Mouse (Mus musculus): ENCODE measurements at regions not wholly inside any gene's neighbourhood (a gene's known extent, or its start where the extent isn't known, plus 50 kb on each side); places are given as distances from the start of the nearest gene placed in this dataset.

GRCm38 (mm10) chr13:31408439-31409122, 147.4 kb upstream of the Foxq1 start:
- no peak for DNase-seq (ENCODE audit: low read depth, low spot score)
- Histone ChIP-seq H3K36me3 (ENCODE audit: control insufficient read depth, insufficient read depth, low read length, poor library complexity, severe bottlenecking) (no peaks in the 10 kb centered on the region), H3K27me3 (ENCODE audit: control insufficient read depth, insufficient read depth, low read length, poor library complexity, severe bottlenecking) (no peaks in the 10 kb centered on the region)

- H3K27me3 ChIP-seq (ENCODE audit: control insufficient read depth, insufficient read depth, low read length, poor library complexity, severe bottlenecking): no peaks in the 10 kb centered on the region
- no peak for DNase-seq (ENCODE audit: low read depth, low spot score)
- H3K36me3 ChIP-seq (ENCODE audit: control insufficient read depth, insufficient read depth, low read length, poor library complexity, severe bottlenecking): no peaks in the 10 kb centered on the region
Observed at GRCm38 (mm10) chr13:31409123-31409513, 146.8 kb upstream of the Foxq1 start.

- no peak for DNase-seq (ENCODE audit: low read depth, low spot score)
- H3K36me3 ChIP-seq (ENCODE audit: control insufficient read depth, insufficient read depth, low read length, poor library complexity, severe bottlenecking): no peaks in the 10 kb centered on the region
Observed at GRCm38 (mm10) chr13:31421556-31421955, 134.4 kb upstream of the Foxq1 start.

GRCm38 (mm10) chr13:31423599-31423998, 132.3 kb upstream of the Foxq1 start:
- H3K27me3 ChIP-seq (ENCODE audit: control insufficient read depth, insufficient read depth, low read length, poor library complexity, severe bottlenecking): no peaks in the 10 kb centered on the region
- no peak for DNase-seq (ENCODE audit: low read depth, low spot score)
- no peaks in the 10 kb centered on the region for H3K36me3 ChIP-seq (ENCODE audit: control insufficient read depth, insufficient read depth, low read length, poor library complexity, severe bottlenecking)

More at GRCm38 (mm10) chr13:31421556-31421955, 134.4 kb upstream of the Foxq1 start:
- H3K27me3 ChIP-seq (ENCODE audit: control insufficient read depth, insufficient read depth, low read length, poor library complexity, severe bottlenecking): no peaks in the 10 kb centered on the region

- Histone ChIP-seq H3K36me3 (ENCODE audit: control insufficient read depth, insufficient read depth, low read length, poor library complexity, severe bottlenecking) (no peaks in the 10 kb centered on the region), H3K27me3 (ENCODE audit: control insufficient read depth, insufficient read depth, low read length, poor library complexity, severe bottlenecking) (no peaks in the 10 kb centered on the region)
- DNase-seq (ENCODE audit: low read depth, low spot score): no peak
Observed at GRCm38 (mm10) chr13:31425825-31426500, 130.0 kb upstream of the Foxq1 start.

GRCm38 (mm10) chr13:31436434-31436833, 119.5 kb upstream of the Foxq1 start:
- Histone ChIP-seq H3K36me3 (ENCODE audit: control insufficient read depth, insufficient read depth, low read length, poor library complexity, severe bottlenecking) (no peaks in the 10 kb centered on the region), H3K27me3 (ENCODE audit: control insufficient read depth, insufficient read depth, low read length, poor library complexity, severe bottlenecking) (no peaks in the 10 kb centered on the region)
- DNase-seq (ENCODE audit: low read depth, low spot score): no peak

- Histone ChIP-seq H3K27me3 (ENCODE audit: control insufficient read depth, insufficient read depth, low read length, poor library complexity, severe bottlenecking) (no peaks in the 10 kb centered on the region), H3K36me3 (ENCODE audit: control insufficient read depth, insufficient read depth, low read length, poor library complexity, severe bottlenecking) (no peaks in the 10 kb centered on the region)
- DNase-seq (ENCODE audit: low read depth, low spot score): no peak
Observed at GRCm38 (mm10) chr13:31439761-31440627, 115.9 kb upstream of the Foxq1 start.

GRCm38 (mm10) chr13:31458883-31459282, 97.1 kb upstream of the Foxq1 start:
- DNase-seq (ENCODE audit: low read depth, low spot score): no peak
- no peaks in the 10 kb centered on the region for H3K36me3 ChIP-seq (ENCODE audit: control insufficient read depth, insufficient read depth, low read length, poor library complexity, severe bottlenecking)
- no peaks in the 10 kb centered on the region for H3K27me3 ChIP-seq (ENCODE audit: control insufficient read depth, insufficient read depth, low read length, poor library complexity, severe bottlenecking)

- no peak for DNase-seq (ENCODE audit: low read depth, low spot score)
- Histone ChIP-seq H3K36me3 (ENCODE audit: control insufficient read depth, insufficient read depth, low read length, poor library complexity, severe bottlenecking) (no peaks in the 10 kb centered on the region), H3K27me3 (ENCODE audit: control insufficient read depth, insufficient read depth, low read length, poor library complexity, severe bottlenecking) (no peaks in the 10 kb centered on the region)
Observed at GRCm38 (mm10) chr13:31465141-31465540, 90.8 kb upstream of the Foxq1 start.

- H3K27me3 ChIP-seq (ENCODE audit: control insufficient read depth, insufficient read depth, low read length, poor library complexity, severe bottlenecking): no peaks in the 10 kb centered on the region
- H3K36me3 ChIP-seq (ENCODE audit: control insufficient read depth, insufficient read depth, low read length, poor library complexity, severe bottlenecking): no peaks in the 10 kb centered on the region
- DNase-seq (ENCODE audit: low read depth, low spot score): no peak
Observed at GRCm38 (mm10) chr13:31465711-31466110, 90.2 kb upstream of the Foxq1 start.

- H3K27me3 ChIP-seq (ENCODE audit: control insufficient read depth, insufficient read depth, low read length, poor library complexity, severe bottlenecking): no peaks in the 10 kb centered on the region
- no peaks in the 10 kb centered on the region for H3K36me3 ChIP-seq (ENCODE audit: control insufficient read depth, insufficient read depth, low read length, poor library complexity, severe bottlenecking)
- no peak for DNase-seq (ENCODE audit: low read depth, low spot score)
Observed at GRCm38 (mm10) chr13:31468131-31468530, 87.8 kb upstream of the Foxq1 start.

GRCm38 (mm10) chr13:31468983-31469382, 87.0 kb upstream of the Foxq1 start:
- DNase-seq (ENCODE audit: low read depth, low spot score): no peak
- Histone ChIP-seq H3K36me3 (ENCODE audit: control insufficient read depth, insufficient read depth, low read length, poor library complexity, severe bottlenecking) (no peaks in the 10 kb centered on the region), H3K27me3 (ENCODE audit: control insufficient read depth, insufficient read depth, low read length, poor library complexity, severe bottlenecking) (no peaks in the 10 kb centered on the region)

- Histone ChIP-seq H3K36me3 (ENCODE audit: control insufficient read depth, insufficient read depth, low read length, poor library complexity, severe bottlenecking) (no peaks in the 10 kb centered on the region), H3K27me3 (ENCODE audit: control insufficient read depth, insufficient read depth, low read length, poor library complexity, severe bottlenecking) (no peaks in the 10 kb centered on the region)
- DNase-seq (ENCODE audit: low read depth, low spot score): no peak
Observed at GRCm38 (mm10) chr13:31472366-31472765, 83.6 kb upstream of the Foxq1 start.

- no peaks in the 10 kb centered on the region for H3K36me3 ChIP-seq (ENCODE audit: control insufficient read depth, insufficient read depth, low read length, poor library complexity, severe bottlenecking)
- no peaks in the 10 kb centered on the region for H3K27me3 ChIP-seq (ENCODE audit: control insufficient read depth, insufficient read depth, low read length, poor library complexity, severe bottlenecking)
- DNase-seq (ENCODE audit: low read depth, low spot score): no peak
Observed at GRCm38 (mm10) chr13:31472804-31473203, 83.1 kb upstream of the Foxq1 start.

- DNase-seq (ENCODE audit: low read depth, low spot score): no peak
- Histone ChIP-seq H3K36me3 (ENCODE audit: control insufficient read depth, insufficient read depth, low read length, poor library complexity, severe bottlenecking) (no peaks in the 10 kb centered on the region), H3K27me3 (ENCODE audit: control insufficient read depth, insufficient read depth, low read length, poor library complexity, severe bottlenecking) (no peaks in the 10 kb centered on the region)
Observed at GRCm38 (mm10) chr13:31473275-31473674, 82.7 kb upstream of the Foxq1 start.
